Mouse (Mus musculus) monocyte, adult 2 months (primary cell): ENCODE measurements around the gene Lsm10.

Experiments used
- DNase-seq, 2 experiments: peaks; one replicate each; pipeline ENCODE4 v3.0.0; 2022; ENCODE audit warnings: low spot score in 2 of 2, low read depth in 1 of 2

Lsm10 gene

GRCm38 (mm10) chr4:126096464-126097111 lies at the start of gene Lsm10:
Gene Lsm10 (plus strand): TSS chr4:126096623.
- peak; percentile 83 to 89 for DNase-seq

GRCm38 (mm10) chr4:126046851-126047585 lies 49.4 kb upstream of the Lsm10 start, which contains the start of gene Mrps15:
Gene Mrps15 (plus strand): TSS chr4:126046925.
- DNase-seq, result peak; percentile 42 to 67

- peak in 1 of 2 experiments; percentile 31 for DNase-seq
These were observed 44.8 kb upstream of the Lsm10 start for GRCm38 (mm10) chr4:126051617-126052016.

GRCm38 (mm10) chr4:126057207-126058133 lies 39.0 kb upstream of the Lsm10 start:
- no peak for DNase-seq

GRCm38 (mm10) chr4:126058134-126058996 lies 38.1 kb upstream of the Lsm10 start, which contains the start of gene Oscp1:
Gene Oscp1 (plus strand): TSS chr4:126058565.
- peak; percentile 58 to 71 for DNase-seq

GRCm38 (mm10) chr4:126058997-126059362 lies 37.4 kb upstream of the Lsm10 start:
- no peak for DNase-seq

- no peak for DNase-seq
These were observed 33.6 kb upstream of the Lsm10 start for GRCm38 (mm10) chr4:126062856-126063255.

GRCm38 (mm10) chr4:126065241-126065640 lies 31.2 kb upstream of the Lsm10 start:
- DNase-seq, result peak; percentile 13 to 17

- no peak for DNase-seq
These were observed 28.9 kb upstream of the Lsm10 start for GRCm38 (mm10) chr4:126067401-126068077.

- DNase-seq, result no peak
These were observed 27.6 kb upstream of the Lsm10 start for GRCm38 (mm10) chr4:126068842-126069241.

GRCm38 (mm10) chr4:126077833-126078232 lies 18.6 kb upstream of the Lsm10 start:
- DNase-seq, result no peak

GRCm38 (mm10) chr4:126079266-126079665 lies 17.2 kb upstream of the Lsm10 start:
- DNase-seq, result no peak

- no peak for DNase-seq
These were observed 14.8 kb upstream of the Lsm10 start for GRCm38 (mm10) chr4:126081601-126082000.

GRCm38 (mm10) chr4:126083021-126083420 lies 13.4 kb upstream of the Lsm10 start:
- no peak for DNase-seq

GRCm38 (mm10) chr4:126084382-126084781 lies 12.0 kb upstream of the Lsm10 start:
- DNase-seq, result no peak

GRCm38 (mm10) chr4:126085996-126086576 lies 10.3 kb upstream of the Lsm10 start:
- DNase-seq, result peak; percentile 61 to 75

GRCm38 (mm10) chr4:126090101-126090847 lies 6.1 kb upstream of the Lsm10 start:
- no peak for DNase-seq

GRCm38 (mm10) chr4:126090848-126091124 lies 5.6 kb upstream of the Lsm10 start:
- no peak for DNase-seq

GRCm38 (mm10) chr4:126091873-126092272 lies 4.5 kb upstream of the Lsm10 start:
- no peak for DNase-seq
